Mouse (Mus musculus) hindbrain, embryonic 12.5 days (tissue): ENCODE data around the gene Ctnna3. TPM values are rescaled to one million over a fixed set of nuclear protein-coding genes. Genes with fewer than 3 reads are reported as not detected.

Experiments
- ATAC-seq: fragments of 200-750 bp; cut with Nextera tagmentation; 2 replicates; pipeline ENCODE4 v1.8.0; 2017; ENCODE audit warnings: moderate TSS enrichment; ENCODE audit not compliant: low FRiP score
- H3K27ac ChIP-seq: fragments of 300-500 bp; sonication (generic); 2 replicates; pipeline ENCODE4 v1.5.1; 2016; ENCODE audit warnings: mild to moderate bottlenecking
- H3K27me3 ChIP-seq: fragments of 300-500 bp; sonication (generic); 2 replicates; pipeline ENCODE4 v1.6.1; 2016; ENCODE audit warnings: mild to moderate bottlenecking
- H3K36me3 ChIP-seq: fragments of 300-500 bp; sonication (generic); 2 replicates; pipeline ENCODE4 v1.6.1; 2016; ENCODE audit warnings: mild to moderate bottlenecking
- H3K4me1 ChIP-seq: fragments of 300-500 bp; sonication (generic); 2 replicates; pipeline ENCODE4 v1.6.1; 2016
- H3K4me2 ChIP-seq: fragments of 300-500 bp; sonication (generic); replicated peaks from 2 replicates; pipeline ENCODE4 v1.6.1; 2016; ENCODE audit warnings: mild to moderate bottlenecking
- H3K4me3 ChIP-seq: fragments of 300-500 bp; sonication (generic); 2 replicates; pipeline ENCODE4 v1.5.1; 2016; ENCODE audit warnings: mild to moderate bottlenecking
- H3K9ac ChIP-seq: fragments of 300-500 bp; sonication (generic); 2 replicates; pipeline ENCODE4 v1.6.1; 2016; ENCODE audit warnings: mild to moderate bottlenecking, moderate library complexity
- H3K9me3 ChIP-seq: fragments of 300-500 bp; sonication (generic); replicated peaks from 2 replicates; pipeline ENCODE4 v1.6.1; 2016; ENCODE audit warnings: mild to moderate bottlenecking
- WGBS: fragments of 180-500 bp; shearing (Covaris S2); methylation state at CpG from one replicate; pipeline ENCODE4 v1.1.7; 2016; 5-methylcytosine and 5-hydroxymethylcytosine counted together
- polyA plus RNA-seq: library from polyadenylated mRNA; unstranded; fragments of >200 nt; fragmentation: Nextera tagmentation; extraction: Ambion mirVana; gene quantifications from 2 replicates; pipeline ENCODE4 v1.2.1, GENCODE M21; 2016

Gene Ctnna3
- polyA plus RNA-seq, 1 experiment from 2014 or later: 0.22 TPM

DNA sequence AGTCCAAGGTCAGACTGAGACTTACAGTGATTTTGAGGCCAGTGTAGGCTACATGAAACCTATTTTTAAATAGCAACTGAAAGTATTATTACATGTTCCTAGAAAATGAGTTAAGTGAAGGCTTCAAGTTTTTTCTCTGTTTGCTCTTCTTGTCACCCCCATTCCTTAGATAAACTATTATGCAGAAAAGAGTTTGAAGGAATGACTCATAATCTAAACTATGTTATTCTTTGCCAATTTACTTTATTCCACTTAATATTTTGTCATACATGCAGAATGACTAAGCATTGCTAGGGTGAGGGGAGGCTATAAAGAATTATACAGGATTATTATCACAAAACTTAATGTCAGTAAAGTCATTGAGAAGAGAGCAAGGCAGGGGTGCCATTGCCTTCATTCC, 479.0 kb downstream of the Ctnna3 start:
- ATAC-seq: no peak
- Histone ChIP-seq H3K9ac (no peak overlapping the region), H3K27ac (no peak overlapping the region), H3K4me3 (no peak overlapping the region), H3K9me3 (no peaks in the 10 kb centered on the region), H3K4me2 (no peak overlapping the region), H3K4me1 (no peaks in the 10 kb centered on the region), H3K27me3 (no peaks in the 10 kb centered on the region), H3K36me3 (no peaks in the 10 kb centered on the region)

- Histone ChIP-seq H3K36me3 (no peaks in the 10 kb centered on the region), H3K4me3 (no peak within 1 kb of the TSS), H3K27ac (no peak within 1 kb of the TSS), H3K9me3 (no peaks in the 10 kb centered on the region), H3K9ac (no peak within 1 kb of the TSS), H3K27me3 (no peaks in the 10 kb centered on the region), H3K4me2 (no peak within 1 kb of the TSS), H3K4me1 (no peaks in the 10 kb centered on the region)
- ATAC-seq: no peak
Measured at GRCm38 (mm10) chr10:63927334-63927733, 497.4 kb downstream of the Ctnna3 start, which contains the start of gene Gm10118. Gm10118 (minus strand) TSS chr10:63927434.

DNA sequence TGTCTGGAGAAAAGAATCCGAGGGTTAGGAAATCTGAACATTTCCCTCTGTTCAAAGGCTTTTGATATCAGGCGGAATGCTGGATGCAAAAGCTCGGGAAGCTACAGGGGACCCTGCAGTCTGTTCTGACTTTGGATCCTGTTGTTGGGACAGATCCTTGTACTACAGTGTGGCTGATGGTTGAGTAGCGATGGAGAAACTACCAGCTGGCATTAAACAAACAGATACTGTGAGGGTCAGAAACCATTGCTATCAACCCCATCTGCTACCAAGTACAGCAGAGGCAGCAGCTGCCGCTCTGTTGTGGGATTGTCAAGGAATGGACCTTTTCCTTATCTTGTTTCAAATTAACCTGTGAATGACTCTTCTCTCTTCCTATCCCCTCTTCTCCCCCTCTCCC, 504.0 kb downstream of the Ctnna3 start:
- Histone ChIP-seq H3K27me3 (no peaks in the 10 kb centered on the region), H3K4me2 (no peak overlapping the region), H3K36me3 (no peaks in the 10 kb centered on the region), H3K4me1 (no peaks in the 10 kb centered on the region), H3K4me3 (no peak overlapping the region), H3K9me3 (no peaks in the 10 kb centered on the region), H3K9ac (no peak overlapping the region), H3K27ac (no peak overlapping the region)
- 80% methylated on average over 5 of the region's 5 CpGs for WGBS
- ATAC-seq: no peak

GRCm38 (mm10) chr10:63945534-63945933, 515.6 kb downstream of the Ctnna3 start:
- H3K4me3 ChIP-seq: no peak overlapping the region
- ATAC-seq: peak; percentile 50; the same call in 1 of the 2 replicates

DNA sequence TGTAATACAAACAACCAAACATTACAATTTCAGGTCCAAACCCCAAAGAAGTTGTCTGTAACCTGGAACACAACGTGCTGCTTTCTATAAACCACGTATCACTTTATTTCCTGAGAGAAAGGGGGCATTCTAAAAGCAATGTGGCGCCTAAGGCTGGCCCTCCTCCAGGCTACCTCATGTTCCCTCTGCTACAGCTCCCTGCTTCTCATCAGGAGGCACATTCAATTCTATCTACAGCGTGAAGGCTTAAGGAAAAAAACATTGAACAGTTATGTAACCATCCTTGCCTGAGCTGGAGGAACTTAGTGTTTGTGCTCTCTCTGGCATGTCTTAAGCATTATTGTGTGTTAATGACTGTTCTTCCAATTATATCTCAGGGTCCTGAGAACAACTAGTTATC, 517.4 kb downstream of the Ctnna3 start:
- Histone ChIP-seq H3K9ac (no peak overlapping the region), H3K4me2 (no peak overlapping the region), H3K9me3 (no peaks in the 10 kb centered on the region), H3K4me1 (no peaks in the 10 kb centered on the region), H3K36me3 (no peaks in the 10 kb centered on the region), H3K27me3 (no peaks in the 10 kb centered on the region), H3K27ac (no peak overlapping the region), H3K4me3 (no peak overlapping the region)
- ATAC-seq: no peak
- WGBS: 72% methylated on average over 4 of the region's 4 CpGs

More at GRCm38 (mm10) chr10:63945534-63945933, 515.6 kb downstream of the Ctnna3 start:
- 59% methylated on average over 3 of the region's 3 CpGs for WGBS
- H3K4me2 ChIP-seq: no peak overlapping the region
- H3K36me3 ChIP-seq: no peaks in the 10 kb centered on the region
- H3K27ac ChIP-seq: no peak overlapping the region
- H3K9ac ChIP-seq: no peak overlapping the region
- H3K4me1 ChIP-seq: no peaks in the 10 kb centered on the region
- no peaks in the 10 kb centered on the region for H3K27me3 ChIP-seq
- H3K9me3 ChIP-seq: no peaks in the 10 kb centered on the region

DNA sequence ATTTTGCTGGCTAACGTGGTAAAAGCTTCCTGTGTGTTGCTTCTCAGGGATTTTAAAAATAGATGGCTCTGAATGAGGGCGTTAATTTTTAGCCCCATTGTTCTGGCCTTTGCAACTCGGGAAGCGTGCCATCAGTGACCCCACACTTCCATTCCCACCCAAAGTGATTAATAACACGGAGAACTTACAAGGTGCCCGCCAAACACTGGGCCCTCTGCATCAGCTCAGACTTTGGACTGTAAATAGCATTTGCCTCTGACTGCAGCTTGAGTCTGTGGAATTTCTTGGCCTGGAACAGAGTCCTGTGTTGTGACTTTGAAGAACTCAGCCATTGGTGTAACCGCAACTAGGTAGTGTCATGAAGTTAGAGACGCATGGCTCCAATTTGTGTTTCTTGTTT, 521.0 kb downstream of the Ctnna3 start:
- WGBS: 63% methylated on average over 8 of the region's 8 CpGs
- Histone ChIP-seq H3K4me2 (no peak overlapping the region), H3K4me3 (no peak overlapping the region), H3K4me1 (peaks cover 9% of the 10 kb centered on the region), H3K9me3 (no peaks in the 10 kb centered on the region), H3K27ac (no peak overlapping the region), H3K9ac (no peak overlapping the region), H3K27me3 (no peaks in the 10 kb centered on the region), H3K36me3 (no peaks in the 10 kb centered on the region)
- no peak for ATAC-seq

DNA sequence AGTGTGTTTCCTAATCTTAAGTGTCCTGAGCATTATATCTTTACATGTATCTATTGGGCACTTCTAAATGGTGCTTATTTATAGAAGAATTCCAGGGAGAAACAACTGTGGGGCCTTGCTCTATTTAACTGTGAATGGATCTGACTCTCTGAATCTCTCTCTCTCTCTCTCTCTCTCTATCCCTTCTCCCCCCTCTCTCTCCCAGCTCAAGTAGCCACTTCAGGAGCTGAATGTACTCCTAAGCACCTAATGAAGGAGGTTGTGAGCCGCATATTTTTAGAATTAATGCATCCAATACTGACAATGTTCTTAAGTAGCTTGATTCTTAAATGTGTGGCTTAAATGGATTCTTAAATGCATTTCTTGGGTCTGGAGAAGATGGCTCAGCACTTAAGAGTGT, 521.6 kb downstream of the Ctnna3 start:
- Histone ChIP-seq H3K4me2 (no peak overlapping the region), H3K9ac (no peak overlapping the region), H3K36me3 (no peaks in the 10 kb centered on the region), H3K4me1 (peaks cover 9% of the 10 kb centered on the region), H3K4me3 (no peak overlapping the region), H3K27me3 (no peaks in the 10 kb centered on the region), H3K9me3 (no peaks in the 10 kb centered on the region), H3K27ac (no peak overlapping the region)
- 90% methylated on average over 1 of the region's 1 CpGs for WGBS
- no peak for ATAC-seq

GRCm38 (mm10) chr10:63954308-63954930, 524.5 kb downstream of the Ctnna3 start:
- no peak overlapping the region for H3K4me2 ChIP-seq
- H3K4me1 ChIP-seq: peaks cover 9% of the 10 kb centered on the region
- WGBS: 18% methylated on average over 6 of the region's 7 CpGs
- H3K9me3 ChIP-seq: no peaks in the 10 kb centered on the region
- H3K27ac ChIP-seq: peak overlapping the region; percentile 57; the same call in 1 of the 2 replicates
- no peak overlapping the region for H3K4me3 ChIP-seq
- no peak overlapping the region for H3K9ac ChIP-seq
- H3K27me3 ChIP-seq: no peaks in the 10 kb centered on the region
- no peak for ATAC-seq
- no peaks in the 10 kb centered on the region for H3K36me3 ChIP-seq

DNA sequence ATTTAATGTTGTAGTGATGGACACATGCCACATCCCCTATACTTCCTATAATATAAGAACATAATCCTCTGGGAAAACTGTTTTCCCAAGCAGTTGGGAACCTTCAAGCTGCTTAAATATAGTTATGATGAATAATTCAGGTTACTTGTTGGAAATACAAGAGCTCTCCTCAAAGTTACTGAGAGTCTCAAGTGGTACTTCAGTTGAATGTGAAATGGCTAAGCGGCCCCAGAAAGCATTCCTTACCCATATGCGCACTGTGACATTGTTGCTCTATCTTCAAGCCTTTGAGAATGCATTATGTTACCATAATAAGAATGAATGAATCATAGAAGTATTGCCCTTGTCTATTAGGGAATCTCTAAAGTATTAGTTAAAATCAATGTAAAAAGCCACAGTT, 542.4 kb downstream of the Ctnna3 start:
- Histone ChIP-seq H3K36me3 (no peaks in the 10 kb centered on the region), H3K27me3 (no peaks in the 10 kb centered on the region), H3K4me1 (no peaks in the 10 kb centered on the region), H3K27ac (no peak overlapping the region), H3K4me2 (no peak overlapping the region), H3K4me3 (no peak overlapping the region), H3K9me3 (no peaks in the 10 kb centered on the region), H3K9ac (no peak overlapping the region)
- WGBS: 88% methylated on average over 2 of the region's 2 CpGs
- ATAC-seq: no peak

DNA sequence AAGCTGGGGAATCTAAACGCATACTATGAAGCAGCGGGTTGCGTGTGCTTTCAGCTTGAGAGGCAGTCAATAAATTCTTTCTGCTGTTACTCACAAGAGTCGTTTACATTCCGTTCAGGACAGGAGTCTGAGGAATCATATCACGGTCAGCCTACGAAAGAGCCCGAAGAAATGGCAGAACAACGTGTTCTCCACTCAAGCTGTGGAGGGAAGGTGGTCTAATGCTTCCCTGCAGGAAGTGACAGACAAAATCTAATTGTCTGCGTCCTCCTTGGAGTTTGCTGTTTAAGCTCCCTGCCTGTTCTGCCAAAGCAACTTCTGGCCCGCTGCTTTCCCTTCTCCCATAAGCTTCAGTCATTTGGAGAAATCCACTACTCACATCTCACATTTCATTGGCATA, 548.2 kb downstream of the Ctnna3 start:
- WGBS: 29% methylated on average over 11 of the region's 11 CpGs
- Histone ChIP-seq H3K4me3 (peak overlapping the region; percentile 0; the same call in 1 of the 2 replicates), H3K4me1 (peaks cover 11% of the 10 kb centered on the region), H3K4me2 (peak overlapping the region; percentile 43), H3K27ac (peak overlapping the region; percentile 25), H3K9me3 (no peaks in the 10 kb centered on the region), H3K27me3 (no peaks in the 10 kb centered on the region), H3K36me3 (no peaks in the 10 kb centered on the region), H3K9ac (no peak overlapping the region)
- peak; percentile 26; the same call in 1 of the 2 replicates for ATAC-seq

GRCm38 (mm10) chr10:63978535-63978934, 548.6 kb downstream of the Ctnna3 start:
- H3K27ac ChIP-seq: 0 out of 2 replicates have a peak overlapping the region, but pooled peaks have one; percentile 35
- WGBS: 20% methylated on average over 3 of the region's 3 CpGs
- peaks cover 11% of the 10 kb centered on the region for H3K4me1 ChIP-seq

DNA sequence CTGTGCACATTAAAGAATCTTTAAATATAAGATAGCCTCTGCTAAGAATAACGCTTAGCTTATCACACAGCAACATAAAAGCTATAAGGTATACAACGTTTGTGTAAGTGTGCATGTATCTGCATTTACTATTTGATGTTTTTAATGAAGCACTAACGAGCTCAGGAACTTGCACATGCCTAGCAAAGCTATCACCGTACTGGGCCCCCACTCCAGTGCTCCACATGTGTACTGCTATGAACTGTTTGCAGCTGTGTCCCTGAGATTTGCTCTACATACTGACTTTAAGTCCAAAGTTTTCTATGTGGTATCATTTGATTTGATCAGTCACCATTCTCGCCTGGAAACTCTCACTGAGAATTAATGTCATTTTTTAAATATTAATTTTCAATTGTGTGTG, 549.1 kb downstream of the Ctnna3 start:
- H3K27ac ChIP-seq: 0 out of 2 replicates have a peak overlapping the region, but pooled peaks have one; percentile 35
- H3K9ac ChIP-seq: no peak overlapping the region
- peaks cover 11% of the 10 kb centered on the region for H3K4me1 ChIP-seq
- ATAC-seq: peak; percentile 55
- no peaks in the 10 kb centered on the region for H3K9me3 ChIP-seq
- H3K4me2 ChIP-seq: no peak overlapping the region
- WGBS: 78% methylated on average over 5 of the region's 5 CpGs
- no peak overlapping the region for H3K4me3 ChIP-seq
- no peaks in the 10 kb centered on the region for H3K36me3 ChIP-seq
- H3K27me3 ChIP-seq: no peaks in the 10 kb centered on the region

More at GRCm38 (mm10) chr10:63978535-63978934, 548.6 kb downstream of the Ctnna3 start:
- Histone ChIP-seq H3K9me3 (no peaks in the 10 kb centered on the region), H3K27me3 (no peaks in the 10 kb centered on the region), H3K4me2 (0 out of 2 replicates have a peak overlapping the region, but pooled peaks have one; percentile 9), H3K9ac (no peak overlapping the region), H3K4me3 (no peak overlapping the region), H3K36me3 (no peaks in the 10 kb centered on the region)
- peak; percentile 94 for ATAC-seq

DNA sequence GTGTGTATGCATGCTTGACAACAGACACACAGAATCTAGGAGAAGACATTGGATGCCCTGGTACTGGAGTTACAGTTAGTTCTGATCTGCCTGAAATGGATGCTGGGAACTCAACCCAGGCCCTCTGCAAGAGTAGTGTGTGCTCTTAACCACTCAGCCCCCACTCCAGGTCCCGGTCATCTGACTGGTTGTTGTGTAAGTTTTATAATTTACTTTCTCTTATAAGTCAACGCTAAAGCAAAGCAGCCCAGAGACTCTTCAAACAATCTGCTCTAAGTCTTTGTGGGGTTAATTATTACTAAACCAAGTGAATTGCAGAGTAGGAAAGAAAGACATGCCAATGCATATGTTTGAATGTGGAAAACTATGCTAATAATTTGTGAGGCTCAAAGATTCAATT, 549.5 kb downstream of the Ctnna3 start:
- Histone ChIP-seq H3K36me3 (no peaks in the 10 kb centered on the region), H3K4me1 (peaks cover 11% of the 10 kb centered on the region), H3K4me3 (no peak overlapping the region), H3K4me2 (no peak overlapping the region), H3K9me3 (no peaks in the 10 kb centered on the region), H3K27ac (no peak overlapping the region), H3K9ac (no peak overlapping the region), H3K27me3 (no peaks in the 10 kb centered on the region)
- no peak for ATAC-seq
- 79% methylated on average over 2 of the region's 2 CpGs for WGBS
